Mouse (Mus musculus): ENCODE results near the gene Cox7a2l. TPM values are rescaled to one million over a fixed set of nuclear protein-coding genes. Genes with fewer than 3 reads are reported as not detected.

The Cox7a2l gene
- polyA plus RNA-seq, 1 experiment from 2014 or later: 239 TPM

- 67% methylated on average over 7 of the region's 7 CpGs for WGBS
Observed at GRCm38 (mm10) chr17:83481551-83481950, 35.6 kb downstream of the Cox7a2l start.

GRCm38 (mm10) chr17:83477089-83477488, 40.0 kb downstream of the Cox7a2l start:
- Histone ChIP-seq H3K27me3 (ENCODE audit: control insufficient read depth, insufficient read depth, low read length) (no peaks in the 10 kb centered on the region), H3K9ac (ENCODE audit: low read length) (no peak overlapping the region), H3K9me3 (replicated peaks; ENCODE audit: control insufficient read depth, low read length) (no peaks in the 10 kb centered on the region), H3K27ac (ENCODE audit: low read length) (no peak overlapping the region), H3K4me2 (ENCODE audit: low read depth, low read length) (no peak overlapping the region), H3K36me3 (ENCODE audit: control insufficient read depth, insufficient read depth) (peaks cover 63% of the 10 kb centered on the region), H3K4me3 (ENCODE audit: low read length) (no peak overlapping the region), H3K4me1 (ENCODE audit: control insufficient read depth, insufficient read depth, low read length) (no peaks in the 10 kb centered on the region)
- 96% methylated on average over 12 of the region's 12 CpGs for WGBS
- ATAC-seq (replicated peaks; ENCODE audit: extremely low read depth, insufficient read depth, low FRiP score): no peak

More at GRCm38 (mm10) chr17:83481551-83481950, 35.6 kb downstream of the Cox7a2l start:
- no peak overlapping the region for H3K27ac ChIP-seq (ENCODE audit: low read length)
- H3K9me3 ChIP-seq (replicated peaks; ENCODE audit: control insufficient read depth, low read length): no peaks in the 10 kb centered on the region
- no peaks in the 10 kb centered on the region for H3K4me1 ChIP-seq (ENCODE audit: control insufficient read depth, insufficient read depth, low read length)
- peaks cover 35% of the 10 kb centered on the region for H3K36me3 ChIP-seq (ENCODE audit: control insufficient read depth, insufficient read depth)
- no peaks in the 10 kb centered on the region for H3K27me3 ChIP-seq (ENCODE audit: control insufficient read depth, insufficient read depth, low read length)
- no peak overlapping the region for H3K4me3 ChIP-seq (ENCODE audit: low read length)
- no peak overlapping the region for H3K4me2 ChIP-seq (ENCODE audit: low read depth, low read length)
- ATAC-seq (replicated peaks; ENCODE audit: extremely low read depth, insufficient read depth, low FRiP score): no peak
- no peak overlapping the region for H3K9ac ChIP-seq (ENCODE audit: low read length)

- Histone ChIP-seq H3K4me2 (ENCODE audit: low read depth, low read length) (no peak overlapping the region), H3K27me3 (ENCODE audit: control insufficient read depth, insufficient read depth, low read length) (no peaks in the 10 kb centered on the region), H3K4me1 (ENCODE audit: control insufficient read depth, insufficient read depth, low read length) (no peaks in the 10 kb centered on the region), H3K27ac (ENCODE audit: low read length) (no peak overlapping the region), H3K9me3 (replicated peaks; ENCODE audit: control insufficient read depth, low read length) (no peaks in the 10 kb centered on the region), H3K9ac (ENCODE audit: low read length) (no peak overlapping the region), H3K36me3 (ENCODE audit: control insufficient read depth, insufficient read depth) (peaks cover 40% of the 10 kb centered on the region), H3K4me3 (ENCODE audit: low read length) (no peak overlapping the region)
- no peak for ATAC-seq (replicated peaks; ENCODE audit: extremely low read depth, insufficient read depth, low FRiP score)
- 94% methylated on average over 2 of the region's 2 CpGs for WGBS
Observed at GRCm38 (mm10) chr17:83469586-83469985, 47.5 kb downstream of the Cox7a2l start.

GRCm38 (mm10) chr17:83466697-83467251, 50.4 kb downstream of the Cox7a2l start:
- no peak overlapping the region for H3K4me2 ChIP-seq (ENCODE audit: low read depth, low read length)
- no peak overlapping the region for H3K9ac ChIP-seq (ENCODE audit: low read length)
- no peak for ATAC-seq (replicated peaks; ENCODE audit: extremely low read depth, insufficient read depth, low FRiP score)
- no peak overlapping the region for H3K4me3 ChIP-seq (ENCODE audit: low read length)
- H3K27me3 ChIP-seq (ENCODE audit: control insufficient read depth, insufficient read depth, low read length): no peaks in the 10 kb centered on the region
- H3K9me3 ChIP-seq (replicated peaks; ENCODE audit: control insufficient read depth, low read length): no peaks in the 10 kb centered on the region
- no peaks in the 10 kb centered on the region for H3K4me1 ChIP-seq (ENCODE audit: control insufficient read depth, insufficient read depth, low read length)
- no peak overlapping the region for H3K27ac ChIP-seq (ENCODE audit: low read length)
- H3K36me3 ChIP-seq (ENCODE audit: control insufficient read depth, insufficient read depth): peaks cover 33% of the 10 kb centered on the region
- WGBS: 66% methylated on average over 6 of the region's 6 CpGs

GRCm38 (mm10) chr17:83465969-83466368, 51.2 kb downstream of the Cox7a2l start:
- Histone ChIP-seq H3K27me3 (ENCODE audit: control insufficient read depth, insufficient read depth, low read length) (no peaks in the 10 kb centered on the region), H3K9ac (ENCODE audit: low read length) (no peak overlapping the region), H3K27ac (ENCODE audit: low read length) (no peak overlapping the region), H3K4me1 (ENCODE audit: control insufficient read depth, insufficient read depth, low read length) (no peaks in the 10 kb centered on the region), H3K9me3 (replicated peaks; ENCODE audit: control insufficient read depth, low read length) (no peaks in the 10 kb centered on the region), H3K4me3 (ENCODE audit: low read length) (no peak overlapping the region), H3K4me2 (ENCODE audit: low read depth, low read length) (no peak overlapping the region), H3K36me3 (ENCODE audit: control insufficient read depth, insufficient read depth) (peaks cover 34% of the 10 kb centered on the region)
- no peak for ATAC-seq (replicated peaks; ENCODE audit: extremely low read depth, insufficient read depth, low FRiP score)
- 90% methylated on average over 5 of the region's 5 CpGs for WGBS

GRCm38 (mm10) chr17:83457271-83457670, 59.9 kb downstream of the Cox7a2l start:
- H3K9me3 ChIP-seq (replicated peaks; ENCODE audit: control insufficient read depth, low read length): no peaks in the 10 kb centered on the region
- no peak overlapping the region for H3K4me3 ChIP-seq (ENCODE audit: low read length)
- no peak overlapping the region for H3K4me2 ChIP-seq (ENCODE audit: low read depth, low read length)
- H3K4me1 ChIP-seq (ENCODE audit: control insufficient read depth, insufficient read depth, low read length): peaks cover 2% of the 10 kb centered on the region; the same call in 1 of the 2 replicates
- no peak overlapping the region for H3K27ac ChIP-seq (ENCODE audit: low read length)
- H3K27me3 ChIP-seq (ENCODE audit: control insufficient read depth, insufficient read depth, low read length): no peaks in the 10 kb centered on the region
- H3K9ac ChIP-seq (ENCODE audit: low read length): no peak overlapping the region
- WGBS: 79% methylated on average over 1 of the region's 1 CpGs
- no peak for ATAC-seq (replicated peaks; ENCODE audit: extremely low read depth, insufficient read depth, low FRiP score)
- H3K36me3 ChIP-seq (ENCODE audit: control insufficient read depth, insufficient read depth): peaks cover 32% of the 10 kb centered on the region

- no peak overlapping the region for H3K27ac ChIP-seq (ENCODE audit: low read length)
- 80% methylated on average over 5 of the region's 5 CpGs for WGBS
- peaks cover 42% of the 10 kb centered on the region for H3K36me3 ChIP-seq (ENCODE audit: control insufficient read depth, insufficient read depth)
- no peaks in the 10 kb centered on the region; the same call in 1 of the 2 replicates for H3K4me1 ChIP-seq (ENCODE audit: control insufficient read depth, insufficient read depth, low read length)
- no peak for ATAC-seq (replicated peaks; ENCODE audit: extremely low read depth, insufficient read depth, low FRiP score)
- H3K4me3 ChIP-seq (ENCODE audit: low read length): no peak overlapping the region
- H3K9me3 ChIP-seq (replicated peaks; ENCODE audit: control insufficient read depth, low read length): no peaks in the 10 kb centered on the region
- H3K4me2 ChIP-seq (ENCODE audit: low read depth, low read length): no peak overlapping the region
- H3K27me3 ChIP-seq (ENCODE audit: control insufficient read depth, insufficient read depth, low read length): no peaks in the 10 kb centered on the region
- H3K9ac ChIP-seq (ENCODE audit: low read length): no peak overlapping the region
Observed at GRCm38 (mm10) chr17:83453587-83453986, 63.5 kb downstream of the Cox7a2l start.

GRCm38 (mm10) chr17:83452451-83452850, 64.7 kb downstream of the Cox7a2l start:
- WGBS: 88% methylated on average over 8 of the region's 8 CpGs
- H3K36me3 ChIP-seq (ENCODE audit: control insufficient read depth, insufficient read depth): peaks cover 33% of the 10 kb centered on the region

More at GRCm38 (mm10) chr17:83452451-83452850, 64.7 kb downstream of the Cox7a2l start:
- Histone ChIP-seq H3K27me3 (ENCODE audit: control insufficient read depth, insufficient read depth, low read length) (no peaks in the 10 kb centered on the region), H3K4me1 (ENCODE audit: control insufficient read depth, insufficient read depth, low read length) (no peaks in the 10 kb centered on the region; the same call in 1 of the 2 replicates), H3K4me2 (ENCODE audit: low read depth, low read length) (no peak overlapping the region), H3K9ac (ENCODE audit: low read length) (no peak overlapping the region), H3K4me3 (ENCODE audit: low read length) (no peak overlapping the region), H3K27ac (ENCODE audit: low read length) (no peak overlapping the region), H3K9me3 (replicated peaks; ENCODE audit: control insufficient read depth, low read length) (no peaks in the 10 kb centered on the region)
- ATAC-seq (replicated peaks; ENCODE audit: extremely low read depth, insufficient read depth, low FRiP score): no peak
